Mouse (Mus musculus) heart, embryonic 10.5 days (tissue): ENCODE results near the gene Gm7030. TPM values are rescaled to one million over a fixed set of nuclear protein-coding genes. Genes with fewer than 3 reads are reported as not detected.
"Not testable (repeated sequence)": the region's sequence is repeated elsewhere in the genome, so short reads cannot be mapped to it uniquely, and the experiment has no call there.

Source experiments
- DNase-seq: peaks from one replicate; pipeline ENCODE4 v3.0.0-alpha.2; 2017; ENCODE audit warnings: low spot score
- H3K27ac ChIP-seq: fragments of 300-500 bp; sonication (generic); 2 replicates; pipeline ENCODE4 v1.5.1; 2016; ENCODE audit warnings: mild to moderate bottlenecking
- H3K27me3 ChIP-seq: fragments of 300-500 bp; sonication (generic); 2 replicates; pipeline ENCODE4 v1.6.1; 2016; ENCODE audit warnings: mild to moderate bottlenecking; ENCODE audit not compliant: poor library complexity, insufficient read depth, severe bottlenecking
- H3K36me3 ChIP-seq: fragments of 300-500 bp; sonication (generic); 2 replicates; pipeline ENCODE4 v1.6.1; 2016; ENCODE audit warnings: mild to moderate bottlenecking, moderate library complexity
- H3K4me1 ChIP-seq: fragments of 300-500 bp; sonication (generic); 2 replicates; pipeline ENCODE4 v1.6.1; 2016; ENCODE audit warnings: mild to moderate bottlenecking
- H3K4me3 ChIP-seq: fragments of 300-500 bp; sonication (generic); 2 replicates; pipeline ENCODE4 v1.5.1; 2016; ENCODE audit warnings: mild to moderate bottlenecking, moderate library complexity
- H3K9me3 ChIP-seq: fragments of 300-500 bp; sonication (generic); 2 replicates; pipeline ENCODE4 v1.6.1; 2016; ENCODE audit warnings: mild to moderate bottlenecking, moderate library complexity
- WGBS: fragments of 180-500 bp; shearing (Covaris S2); methylation state at CpG from one replicate; pipeline ENCODE4 v1.1.7; 2016; 5-methylcytosine and 5-hydroxymethylcytosine counted together
- polyA plus RNA-seq: library from polyadenylated mRNA; unstranded; fragments of >200 nt; fragmentation: Nextera tagmentation; extraction: Ambion mirVana; gene quantifications from 2 replicates; pipeline ENCODE4 v1.2.1, GENCODE M21; 2016

The Gm7030 gene
- polyA plus RNA-seq, 1 experiment from 2014 or later = not detected

DNA sequence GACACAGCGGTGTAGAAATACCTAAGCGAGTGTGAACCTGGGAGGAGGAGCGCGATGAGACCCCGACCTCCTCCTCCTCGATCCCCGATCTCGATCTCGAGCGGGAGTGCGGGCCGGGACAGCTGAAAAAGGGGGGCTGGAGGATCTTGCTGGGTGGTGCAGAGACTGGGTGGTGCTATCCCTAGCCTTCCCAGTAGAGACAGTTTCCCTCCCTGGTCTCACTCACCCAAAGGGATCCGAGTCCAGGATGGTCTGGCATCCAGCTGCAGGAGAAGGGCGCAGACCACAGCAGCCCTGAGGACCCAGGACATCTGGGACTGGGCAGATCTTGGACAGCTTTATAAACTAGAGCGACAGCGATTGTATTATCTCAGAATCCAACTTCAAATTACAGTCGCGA lies 8.4 kb downstream of the Gm7030 start:
- peaks cover 54% of the 10 kb centered on the region for H3K27me3 ChIP-seq
- not testable (repeated sequence) for H3K4me1 ChIP-seq, H3K27ac ChIP-seq, H3K36me3 ChIP-seq, H3K4me3 ChIP-seq, DNase-seq, H3K9me3 ChIP-seq
- 16% methylated on average over 18 of the region's 18 CpGs for WGBS

DNA sequence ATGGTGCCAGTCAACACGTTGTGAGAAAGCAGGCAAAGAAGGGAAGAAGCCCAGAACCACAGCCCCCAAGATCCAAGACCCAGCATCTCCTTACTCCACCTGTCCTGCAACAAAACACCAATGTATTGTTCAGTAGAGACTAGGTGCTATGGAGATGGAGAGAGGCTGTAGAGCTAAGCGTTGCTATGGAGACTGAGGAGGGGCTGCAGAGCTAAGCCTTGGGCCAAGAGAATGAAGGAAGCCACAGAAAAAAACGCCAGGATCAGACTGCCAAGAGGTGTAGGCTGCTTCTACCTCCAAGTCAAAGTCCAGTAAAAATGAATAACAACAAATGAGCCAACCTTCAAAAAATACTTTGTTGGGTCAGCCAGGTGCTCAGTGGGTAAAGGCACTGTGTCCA lies 12.7 kb downstream of the Gm7030 start:
- H3K27ac ChIP-seq, H3K4me1 ChIP-seq, H3K4me3 ChIP-seq, DNase-seq, H3K36me3 ChIP-seq, H3K9me3 ChIP-seq: not testable (repeated sequence)
- H3K27me3 ChIP-seq = peaks cover 60% of the 10 kb centered on the region
- WGBS = 24% methylated on average over 3 of the region's 3 CpGs

DNA sequence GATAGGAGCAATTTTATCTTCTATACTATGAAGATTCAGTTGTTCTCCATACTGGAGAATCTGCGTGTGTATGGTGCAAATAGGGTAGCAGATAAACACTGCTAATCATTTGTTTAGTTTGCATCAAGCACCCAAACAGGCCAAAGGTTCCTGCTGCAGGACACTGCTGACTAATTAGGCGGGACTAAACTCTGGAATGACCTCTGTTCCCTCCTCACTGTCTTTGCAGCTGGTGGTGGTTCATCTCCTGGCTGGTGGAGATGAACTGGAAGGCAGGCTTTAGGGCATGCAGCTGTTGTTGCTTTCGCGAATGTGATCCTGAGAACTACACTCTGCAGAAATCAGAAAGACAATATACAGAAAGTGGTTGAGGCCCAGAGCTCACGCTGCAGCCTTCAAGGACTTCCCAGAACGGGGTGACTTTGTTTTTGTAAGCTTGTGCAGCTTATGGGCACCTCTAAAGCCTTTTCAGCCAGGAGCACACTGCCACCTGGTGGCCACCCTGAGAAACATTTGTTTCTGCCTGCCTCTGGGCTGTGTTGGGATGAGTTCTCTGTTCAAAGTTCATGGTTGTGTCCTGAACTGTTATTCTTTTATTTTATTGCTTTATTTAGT lies 15.1 kb downstream of the Gm7030 start:
- H3K9me3 ChIP-seq, H3K36me3 ChIP-seq, H3K4me1 ChIP-seq, H3K4me3 ChIP-seq, H3K27ac ChIP-seq, DNase-seq: not testable (repeated sequence)
- 17% methylated on average over 6 of the region's 6 CpGs for WGBS
- H3K27me3 ChIP-seq = peaks cover 60% of the 10 kb centered on the region

DNA sequence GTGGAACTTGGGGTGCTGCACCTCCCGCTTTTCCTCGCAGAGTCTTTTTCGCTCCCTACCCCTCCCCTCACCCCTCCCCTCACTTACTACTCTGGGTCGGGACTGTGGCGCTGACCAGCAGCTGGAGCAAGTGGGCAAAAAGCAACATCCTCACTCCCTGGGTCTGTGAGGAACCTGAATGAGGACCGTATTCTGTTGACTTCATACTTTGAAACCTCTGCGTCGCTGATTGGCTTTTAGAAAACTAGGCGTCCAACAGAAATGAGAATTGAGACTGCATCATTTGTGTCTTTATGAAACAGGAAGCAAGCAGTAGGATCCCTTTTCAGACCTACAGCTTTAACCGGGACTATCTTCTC lies 17.7 kb downstream of the Gm7030 start:
- WGBS = 3% methylated on average over 10 of the region's 10 CpGs
- peaks cover 58% of the 10 kb centered on the region for H3K27me3 ChIP-seq
- not testable (repeated sequence) for DNase-seq

DNA sequence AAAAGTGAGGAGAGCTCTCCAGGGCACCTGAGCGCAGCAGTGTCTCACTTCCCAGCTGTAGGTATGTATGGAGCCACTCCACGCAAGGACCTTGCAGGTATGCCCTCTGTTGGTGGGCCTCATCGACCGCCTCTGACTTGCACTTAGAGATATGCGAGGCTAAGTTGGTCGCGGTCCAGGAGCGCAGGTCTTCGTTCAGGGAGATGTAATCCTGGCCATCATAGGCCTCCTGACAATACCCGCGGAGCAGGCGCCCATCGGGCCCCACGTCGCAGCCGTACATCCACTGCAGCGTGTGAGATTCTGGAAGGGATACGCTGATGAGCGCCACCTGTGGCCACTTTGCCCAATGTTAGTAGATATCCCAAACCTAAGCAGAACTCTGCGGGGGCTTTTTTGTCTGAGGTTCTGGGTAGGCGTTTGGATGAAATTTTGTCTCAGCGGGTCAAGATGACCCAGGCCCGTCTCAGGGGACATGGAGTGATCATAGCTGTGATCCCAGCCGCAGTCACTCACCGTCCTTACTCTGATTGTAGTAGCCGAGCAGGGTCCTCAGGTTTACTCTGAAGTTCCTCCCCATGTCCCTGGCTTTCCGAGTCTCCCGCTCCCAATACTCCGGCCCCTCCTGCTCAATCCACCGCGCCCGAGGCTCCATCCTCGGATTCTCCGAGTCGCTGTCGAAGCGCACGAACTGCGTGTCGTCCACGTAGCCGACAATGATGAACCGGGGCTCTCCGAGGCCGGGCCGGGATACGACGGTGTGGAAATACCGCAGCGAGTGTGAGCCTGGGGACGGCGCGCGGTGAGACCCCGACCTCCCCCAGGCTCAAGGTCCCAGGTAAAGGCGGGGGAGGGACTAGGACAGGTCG lies 18.4 kb downstream of the Gm7030 start:
- WGBS = 1% methylated on average over 57 of the region's 57 CpGs
- not testable (repeated sequence) for H3K36me3 ChIP-seq, H3K4me1 ChIP-seq, DNase-seq, H3K9me3 ChIP-seq, H3K27ac ChIP-seq
- Histone ChIP-seq H3K27me3 (peaks cover 54% of the 10 kb centered on the region), H3K4me3 (peak overlapping the region; percentile 50)

More for the DNA sequence above, 17.7 kb downstream of the Gm7030 start:
- not testable (repeated sequence) for H3K9me3 ChIP-seq, H3K27ac ChIP-seq, H3K36me3 ChIP-seq, H3K4me1 ChIP-seq
- peak overlapping the region; percentile 50 for H3K4me3 ChIP-seq

DNA sequence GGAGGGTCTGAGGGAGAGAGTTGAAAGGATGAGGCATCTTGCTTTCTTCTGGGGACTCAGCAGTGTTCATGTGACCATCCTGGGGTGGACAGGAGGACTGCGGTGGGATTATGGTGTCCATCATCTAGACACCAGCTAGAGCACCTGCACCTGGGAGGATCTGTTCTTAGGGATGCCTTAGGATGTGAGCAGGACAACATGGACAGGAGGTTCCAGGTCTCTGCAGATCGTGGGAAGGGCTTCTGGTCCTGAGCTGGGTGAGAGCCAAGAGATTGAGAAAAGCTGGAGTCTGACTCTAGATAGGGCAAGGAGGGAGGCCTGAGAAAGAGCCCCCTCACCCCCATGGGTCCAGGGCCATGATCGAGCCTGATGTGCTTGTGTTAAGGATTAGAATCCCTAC lies 19.1 kb downstream of the Gm7030 start:
- peaks cover 54% of the 10 kb centered on the region for H3K27me3 ChIP-seq
- not testable (repeated sequence) for H3K9me3 ChIP-seq, H3K4me1 ChIP-seq, H3K27ac ChIP-seq, H3K4me3 ChIP-seq, H3K36me3 ChIP-seq
- WGBS = 40% methylated on average over 3 of the region's 3 CpGs
- peak; percentile 64 for DNase-seq

DNA sequence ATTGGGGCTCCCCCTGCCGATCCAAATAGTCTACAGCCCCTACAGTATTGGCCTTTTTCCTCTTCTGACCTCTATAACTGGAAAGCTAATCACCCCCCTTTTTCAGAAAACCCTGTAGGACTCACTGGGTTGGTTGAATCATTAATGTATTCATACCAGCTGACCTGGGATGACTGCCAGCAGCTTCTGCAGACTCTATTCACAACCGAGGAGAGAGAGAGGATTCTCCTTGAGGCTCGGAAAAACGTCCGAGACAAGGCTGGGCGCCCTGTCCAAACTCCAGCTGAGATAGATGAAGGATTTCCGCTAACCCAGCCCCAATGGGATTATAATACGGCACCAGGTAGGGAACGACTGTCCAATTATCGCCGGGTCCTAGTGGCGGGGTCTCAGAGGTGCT lies 27.1 kb downstream of the Gm7030 start:
- not testable (repeated sequence) for DNase-seq, H3K27ac ChIP-seq, H3K4me1 ChIP-seq, H3K36me3 ChIP-seq, H3K4me3 ChIP-seq, H3K9me3 ChIP-seq, H3K27me3 ChIP-seq
- WGBS = 93% methylated on average over 12 of the region's 12 CpGs

DNA sequence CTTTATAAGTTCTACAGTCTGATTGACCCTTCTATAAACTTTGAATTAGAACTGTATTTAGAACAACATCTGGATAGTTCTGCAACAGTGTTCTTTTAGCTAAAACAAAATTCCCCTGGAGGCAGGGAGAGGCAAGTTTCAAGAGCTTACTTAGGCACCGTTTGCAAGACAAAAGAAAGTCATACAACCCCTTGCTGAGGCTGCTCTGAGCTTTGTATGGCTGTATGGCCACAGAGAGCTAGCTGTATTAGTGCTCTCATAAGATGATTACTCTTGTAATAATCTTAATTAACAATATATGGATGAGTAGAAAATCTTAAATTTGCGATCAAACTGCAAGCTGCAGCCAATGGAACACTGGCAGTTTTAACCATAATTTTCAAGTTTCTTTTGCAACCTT lies 29.6 kb downstream of the Gm7030 start:
- not testable (repeated sequence) for H3K4me1 ChIP-seq, H3K27me3 ChIP-seq, H3K27ac ChIP-seq, DNase-seq, H3K4me3 ChIP-seq, H3K36me3 ChIP-seq, H3K9me3 ChIP-seq
- WGBS = 71% methylated on average over 2 of the region's 2 CpGs

DNA sequence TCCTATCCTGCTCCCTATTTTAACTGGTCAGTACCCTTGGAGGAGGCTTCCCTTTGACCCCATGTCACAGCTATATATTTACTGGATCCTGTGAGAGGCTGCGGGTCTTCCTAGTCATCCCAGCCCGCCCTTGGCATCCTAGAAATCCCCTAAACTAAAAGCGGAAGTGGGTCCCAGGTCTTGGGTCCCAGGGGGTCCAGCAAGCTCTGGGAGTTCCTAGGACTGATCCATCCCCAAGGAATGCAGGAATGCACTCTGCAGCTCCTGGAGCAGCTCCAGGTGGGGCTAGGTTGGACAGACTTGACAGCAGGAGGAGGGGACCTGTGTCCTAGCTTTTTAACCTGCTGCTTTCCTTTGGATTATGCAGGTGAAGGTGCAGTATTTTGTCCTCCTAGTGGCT lies 35.3 kb downstream of the Gm7030 start:
- H3K9me3 ChIP-seq = no peaks in the 10 kb centered on the region
- no peaks in the 10 kb centered on the region for H3K36me3 ChIP-seq
- DNase-seq = no peak
- H3K27ac ChIP-seq = no peak overlapping the region
- 21% methylated on average over 3 of the region's 3 CpGs for WGBS
- no peaks in the 10 kb centered on the region for H3K4me1 ChIP-seq
- no peak overlapping the region for H3K4me3 ChIP-seq
- peaks cover 12% of the 10 kb centered on the region; the same call in 1 of the 2 replicates for H3K27me3 ChIP-seq

DNA sequence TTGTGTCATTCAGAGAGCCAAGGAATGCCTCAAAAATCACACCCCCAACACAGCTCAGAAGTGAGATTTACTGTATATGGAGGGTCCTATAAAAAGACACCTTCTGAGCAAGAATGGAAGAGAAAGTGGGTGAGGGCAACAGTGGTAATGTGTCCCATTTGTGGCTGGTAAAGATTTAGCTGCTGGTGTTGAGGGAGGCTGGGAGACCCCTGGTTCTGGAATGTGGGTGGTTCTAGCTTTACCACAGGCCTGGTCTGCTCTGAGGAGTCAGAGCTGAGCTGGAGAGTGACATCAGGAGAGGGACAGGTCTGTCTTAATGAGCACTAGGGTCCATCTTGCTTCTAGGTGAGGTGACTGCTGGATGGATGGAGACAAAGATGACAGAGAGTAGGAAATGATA lies 36.7 kb downstream of the Gm7030 start:
- not testable (repeated sequence) for H3K36me3 ChIP-seq, H3K4me3 ChIP-seq, H3K27ac ChIP-seq, H3K4me1 ChIP-seq, DNase-seq, H3K9me3 ChIP-seq
- H3K27me3 ChIP-seq = peaks cover 12% of the 10 kb centered on the region; the same call in 1 of the 2 replicates

DNA sequence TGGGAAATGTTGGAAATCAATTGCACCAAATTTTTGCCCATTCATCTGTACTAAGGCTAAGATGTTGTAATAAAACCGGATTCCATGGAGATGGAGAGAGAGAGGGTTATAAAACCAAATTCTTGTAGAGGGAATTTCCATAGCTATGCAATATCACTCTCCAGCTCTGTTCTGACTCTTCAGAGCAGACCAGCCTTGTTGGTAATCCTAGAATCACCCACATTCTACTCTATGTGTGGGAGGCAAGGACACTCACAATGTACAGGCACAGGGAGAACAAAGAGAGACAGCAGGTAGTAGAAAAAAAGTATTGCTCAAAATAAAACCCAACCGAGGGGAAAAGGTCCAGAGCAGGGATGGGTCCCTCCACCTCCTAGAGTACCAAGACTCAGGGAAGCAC lies 37.3 kb downstream of the Gm7030 start:
- H3K27ac ChIP-seq, H3K9me3 ChIP-seq, H3K4me3 ChIP-seq, DNase-seq, H3K4me1 ChIP-seq, H3K36me3 ChIP-seq: not testable (repeated sequence)
- H3K27me3 ChIP-seq = peaks cover 12% of the 10 kb centered on the region; the same call in 1 of the 2 replicates
- WGBS = no CpG with 5 or more reads among the region's 2 CpGs

DNA sequence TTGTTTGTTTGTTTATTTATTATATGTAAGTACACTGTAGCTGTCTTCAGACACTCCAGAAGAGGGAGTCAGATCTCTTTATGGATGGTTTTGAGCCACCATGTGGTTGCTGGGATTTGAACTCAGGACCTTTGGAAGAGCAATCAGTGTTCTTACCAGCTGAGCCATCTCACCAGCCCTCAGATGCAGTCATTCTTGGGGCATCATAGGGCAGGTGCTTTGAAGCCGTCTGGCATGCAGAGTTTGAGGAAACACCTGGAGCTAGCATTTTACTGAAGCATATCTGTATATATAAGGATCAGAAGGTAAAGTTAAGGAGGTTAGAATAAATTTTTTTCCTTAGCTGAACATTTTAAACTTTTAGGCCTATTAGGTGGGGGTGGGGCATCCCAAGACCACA lies 43.2 kb downstream of the Gm7030 start:
- 78% methylated on average over 1 of the region's 1 CpGs for WGBS
- not testable (repeated sequence) for H3K4me3 ChIP-seq, H3K36me3 ChIP-seq, DNase-seq, H3K9me3 ChIP-seq, H3K27ac ChIP-seq
- H3K27me3 ChIP-seq = peaks cover 48% of the 10 kb centered on the region
- peaks cover 13% of the 10 kb centered on the region; the same call in 1 of the 2 replicates for H3K4me1 ChIP-seq

DNA sequence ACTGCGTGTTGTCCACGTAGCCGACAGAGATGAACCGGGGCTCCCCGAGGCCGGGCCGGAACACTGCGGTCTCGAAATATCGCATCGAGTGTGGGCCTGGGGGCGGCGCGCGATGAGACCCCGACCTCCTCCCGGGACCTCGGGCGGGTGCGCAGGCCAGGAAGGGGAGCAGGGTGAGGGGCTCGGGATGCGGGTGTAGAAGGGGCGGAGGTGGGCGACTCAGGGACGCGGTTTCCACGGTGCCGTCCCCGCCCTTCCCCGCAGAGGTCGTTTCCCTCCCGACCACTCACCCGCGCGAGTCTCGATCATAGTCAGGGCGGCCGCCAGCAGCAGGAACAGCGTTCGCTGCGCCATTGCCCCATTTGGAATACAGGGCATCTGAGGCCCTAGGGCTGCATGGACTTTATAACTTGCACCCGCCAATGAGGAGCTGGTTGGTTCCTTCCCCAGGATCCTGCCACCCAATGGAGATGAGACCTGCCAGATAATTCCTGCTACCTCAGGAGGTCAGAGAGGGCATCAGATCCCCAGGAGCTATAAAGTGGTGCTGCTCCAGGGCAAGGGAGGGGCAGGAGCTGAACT lies 45.3 kb downstream of the Gm7030 start:
- H3K27me3 ChIP-seq = peaks cover 52% of the 10 kb centered on the region
- no peak for DNase-seq
- H3K4me3 ChIP-seq = peak overlapping the region; percentile 66
- peak overlapping the region; percentile 45 for H3K27ac ChIP-seq
- H3K36me3 ChIP-seq = no peaks in the 10 kb centered on the region
- no peaks in the 10 kb centered on the region for H3K9me3 ChIP-seq
- WGBS = 2% methylated on average over 31 of the region's 42 CpGs
- peaks cover 13% of the 10 kb centered on the region; the same call in 1 of the 2 replicates for H3K4me1 ChIP-seq
